In the genomic region with DNA sequence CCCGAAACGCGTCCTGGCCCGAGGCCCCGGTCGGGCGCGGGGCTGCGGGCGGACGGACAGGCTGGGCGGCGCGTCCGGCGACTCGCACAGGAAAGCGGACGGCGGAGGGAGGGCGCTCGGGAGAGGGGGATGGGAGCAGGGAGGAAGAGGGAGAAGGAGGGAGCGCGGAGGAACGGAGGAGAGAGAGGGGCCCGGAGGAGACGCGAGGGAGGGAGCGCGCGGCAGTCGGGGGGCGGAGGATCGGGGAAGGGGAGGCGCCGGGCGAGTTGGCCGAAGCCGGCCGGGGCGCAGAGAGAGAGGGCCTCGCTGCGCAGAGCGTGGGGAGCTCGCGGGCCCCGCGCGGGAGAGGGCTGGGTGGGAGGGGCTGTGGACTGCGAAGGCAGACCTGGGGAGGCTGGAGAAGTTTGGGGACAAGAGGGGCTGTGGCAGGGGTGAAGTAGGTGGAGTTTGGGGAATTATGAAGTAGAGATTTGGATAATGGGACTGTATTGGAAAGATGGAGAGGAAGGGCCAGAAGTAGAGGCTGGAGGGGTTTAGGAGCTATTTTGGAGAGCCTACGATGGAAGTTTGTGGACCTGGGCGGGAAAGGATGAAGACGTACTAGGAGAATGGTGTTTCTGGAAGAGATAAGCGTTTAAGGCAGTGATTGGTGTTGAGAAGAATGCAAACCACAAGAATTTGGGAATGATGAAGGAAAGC, we compare ENCODE assay signal across 8 mouse cellular contexts. TPM values are rescaled to one million over a fixed set of nuclear protein-coding genes. Genes with fewer than 3 reads are reported as not detected.
DNase-seq lines count a peak whose midpoint lies in the region; ATAC-seq and TF ChIP-seq lines count a peak whose summit lies in the region.

No protein-coding gene starts in this region.

- no peak for TF ChIP-seq EP300 in MEL (IDR thresholded peaks at IDR 0.05; ENCODE audit: low read depth in 1 of 2, low read length in 2 of 2)
- no peak for TF ChIP-seq EP300 in lung, postnatal 0 days (IDR thresholded peaks at IDR 0.05)

- under 1% methylated on average over 52 of the region's 54 CpGs for WGBS in forebrain, embryonic 15.5 days
- WGBS in lung, postnatal 0 days = 2% methylated on average over 46 of the region's 54 CpGs

- peak overlapping the region; percentile 62 to 67 for H3K4me3 ChIP-seq in MEL (ENCODE audit: control insufficient read depth in 1 of 2, insufficient read depth in 1 of 2, low read depth in 2 of 2, low read length in 2 of 2)
- H3K4me3 ChIP-seq in forebrain, embryonic 15.5 days = peak overlapping the region; percentile 65
- H3K4me3 ChIP-seq in layer of hippocampus, adult 2 months = peak overlapping the region; percentile 59
- H3K4me3 ChIP-seq in lung, postnatal 0 days (ENCODE audit: low read depth, low read length) = peak overlapping the region; percentile 93

- peaks cover 0 to 2% of the 10 kb centered on the region in 2 experiments; a peak in 1 of 4 replicates for H3K36me3 ChIP-seq in MEL (ENCODE audit: control insufficient read depth in 1 of 2, insufficient read depth in 2 of 2, low read length in 2 of 2)
- H3K36me3 ChIP-seq in forebrain, embryonic 15.5 days = no peaks in the 10 kb centered on the region
- no peaks in the 10 kb centered on the region for H3K36me3 ChIP-seq in lung, postnatal 0 days (ENCODE audit: insufficient read depth, low read length)

- no peaks in the 10 kb centered on the region for H3K9me3 ChIP-seq in MEL (replicated peaks; ENCODE audit: insufficient read depth, low read length)
- no peaks in the 10 kb centered on the region for H3K9me3 ChIP-seq in forebrain, embryonic 15.5 days
- no peaks in the 10 kb centered on the region for H3K9me3 ChIP-seq in lung, postnatal 0 days (ENCODE audit: low read length)

- peak; percentile 22 to 47; a peak in 2 of 4 replicates for TF ChIP-seq POLR2A in MEL (IDR thresholded peaks at IDR 0.05; ENCODE audit: control insufficient read depth in 1 of 2, insufficient read depth in 1 of 2, low read depth in 1 of 2, low read length in 2 of 2, poor library complexity in 1 of 2)

- peak; percentile 70 for ATAC-seq in forebrain, embryonic 15.5 days (replicated peaks)
- peak; percentile 75 for ATAC-seq in lung, postnatal 0 days

- H3K9ac ChIP-seq in MEL (ENCODE audit: control insufficient read depth, low read depth, low read length, poor library complexity, severe bottlenecking) = peak overlapping the region; percentile 91
- H3K9ac ChIP-seq in forebrain, embryonic 15.5 days (replicated peaks) = peak overlapping the region; percentile 88
- peak overlapping the region; percentile 86 for H3K9ac ChIP-seq in lung, postnatal 0 days (replicated peaks; ENCODE audit: low read depth)

- intact Hi-C loops in heart, postnatal 36 days (cut with DNase I) = loop anchor here (2.0 to 10.0 kb wide), 5 partner anchors 48 to 342 kb away; a partner anchor contains a TSS

- TF ChIP-seq CTCF in MEL (IDR thresholded peaks at IDR 0.05 in 2 of 3, conservative IDR thresholded peaks at IDR 0.05 in 1 of 3; ENCODE audit: control insufficient read depth in 1 of 3, insufficient read depth in 1 of 3, low read depth in 2 of 3, low read length in 3 of 3, poor library complexity in 1 of 3, severe bottlenecking in 1 of 3) = no peak
- TF ChIP-seq CTCF in layer of hippocampus, adult 2 months (conservative IDR thresholded peaks at IDR 0.05) = no peak
- no peak for TF ChIP-seq CTCF in lung, postnatal 0 days (IDR thresholded peaks at IDR 0.05)

- peaks cover 2 to 32% of the 10 kb centered on the region in 2 experiments; a peak in 3 of 4 replicates for H3K4me1 ChIP-seq in MEL (ENCODE audit: control insufficient read depth in 1 of 2, insufficient read depth in 2 of 2, low read length in 2 of 2)
- H3K4me1 ChIP-seq in forebrain, embryonic 15.5 days = peaks cover 47% of the 10 kb centered on the region
- peaks cover 20% of the 10 kb centered on the region for H3K4me1 ChIP-seq in lung, postnatal 0 days (ENCODE audit: insufficient read depth, low read depth, low read length)

- H3K27ac ChIP-seq in MEL (ENCODE audit: control insufficient read depth, low read depth, low read length) = peak overlapping the region; percentile 38
- H3K27ac ChIP-seq in forebrain, embryonic 15.5 days (replicated peaks) = peak overlapping the region; percentile 96
- peak overlapping the region; percentile 94 for H3K27ac ChIP-seq in layer of hippocampus, adult 2 months
- H3K27ac ChIP-seq in lung, postnatal 0 days (ENCODE audit: low read length) = peak overlapping the region; percentile 97

- DNase-seq in MEL (ENCODE audit: low read depth, low spot score) = peak; percentile 64
- DNase-seq in cerebellum, adult 11-12 months = peak; percentile 88
- peak; percentile 82 to 87 for DNase-seq in heart, postnatal 36 days
- peak; percentile 80 to 82 for DNase-seq in layer of hippocampus, adult 2 months (ENCODE audit: low spot score in 2 of 2)
- DNase-seq in lung, postnatal 0 days (ENCODE audit: low spot score) = peak; percentile 94
- peak; percentile 88 for DNase-seq in ovary, postnatal 36 days (ENCODE audit: low spot score)
- peak; percentile 80 for DNase-seq in urinary bladder, adult 2 months (ENCODE audit: low spot score)

- no peak for TF ChIP-seq RAD21 in MEL (IDR thresholded peaks at IDR 0.05; ENCODE audit: low read depth, low read length)

- no peaks in the 10 kb centered on the region for H3K27me3 ChIP-seq in MEL (ENCODE audit: control insufficient read depth in 1 of 2, insufficient read depth in 2 of 2, low read length in 2 of 2)
- no peaks in the 10 kb centered on the region for H3K27me3 ChIP-seq in forebrain, embryonic 15.5 days
- H3K27me3 ChIP-seq in lung, postnatal 0 days (replicated peaks; ENCODE audit: insufficient read depth, low read length) = no peaks in the 10 kb centered on the region

- H3K79me2 ChIP-seq in MEL (ENCODE audit: control insufficient read depth, insufficient read depth, low read length, poor library complexity) = peaks cover 14% of the 10 kb centered on the region

- H3K4me2 ChIP-seq in forebrain, embryonic 15.5 days (replicated peaks) = peak overlapping the region; percentile 68
- peak overlapping the region; percentile 64 for H3K4me2 ChIP-seq in lung, postnatal 0 days (replicated peaks; ENCODE audit: low read depth, low read length)

TF ChIP-seq in MEL, 35 proteins besides CTCF, POLR2A, EP300 and RAD21 (continues in another document):
- TF ChIP-seq ZNF384 (IDR thresholded peaks at IDR 0.05; ENCODE audit: low read depth, low read length) = no peak
- TF ChIP-seq MYC (IDR thresholded peaks at IDR 0.05; ENCODE audit: low read depth, low read length) = no peak
- peak; percentile 26; the same call in 1 of the 2 replicates for TF ChIP-seq ZMIZ1 (IDR thresholded peaks at IDR 0.05; ENCODE audit: low read depth, low read length)
- no peak for TF ChIP-seq SMC3 (IDR thresholded peaks at IDR 0.05; ENCODE audit: low read depth, low read length)

RNA-seq across cellular contexts. Expression of a gene that starts 0.5 kb away (rescaled TPM):
- 1.6 and 1.7 TPM in 2 replicates for total RNA-seq in MEL (2012; rRNA removed)
- 10 to 100 TPM in 1 of 2 experiments, not detected in 1; 43.2 TPM for polyA plus RNA-seq in MEL (2012; ENCODE audit: insufficient read depth in 1 of 2, insufficient read length in 2 of 2, low read depth in 1 of 2, low replicate concordance in 2 of 2, missing spikeins in 1 of 2)
- polyA plus RNA-seq in forebrain, embryonic 15.5 days (2015; fragmentation: Nextera tagmentation; extraction: Ambion mirVana) = 22.3 and 24.5 TPM in 2 replicates
- 10 to 100 TPM; 41.0 to 46.4 TPM for total RNA-seq in heart, postnatal 36 days (2021)
- 100 to 1,000 TPM; 159 to 164 TPM for total RNA-seq in layer of hippocampus, adult 2 months (2021)
- 9.6 and 11.2 TPM in 2 replicates for polyA plus RNA-seq in lung, postnatal 0 days (2015; fragmentation: Nextera tagmentation; extraction: Ambion mirVana)
- polyA plus RNA-seq in urinary bladder, adult 2 months (2012; rRNA removed) = 11.3 and 32.9 TPM in 2 replicates

RNA-seq across cellular contexts. Expression of a gene that starts 1.0 kb away (rescaled TPM):
- total RNA-seq in MEL (2012; rRNA removed) = not detected in 2 replicates
- under 1 TPM in 1 of 2 experiments, not detected in 1; 0.15 TPM for polyA plus RNA-seq in MEL (2012; ENCODE audit: insufficient read depth in 1 of 2, insufficient read length in 2 of 2, low read depth in 1 of 2, low replicate concordance in 2 of 2, missing spikeins in 1 of 2)
- not detected in 2 replicates for polyA plus RNA-seq in forebrain, embryonic 15.5 days (2015; fragmentation: Nextera tagmentation; extraction: Ambion mirVana)
- total RNA-seq in heart, postnatal 36 days (2021) = under 1 TPM in 1 of 2 experiments, not detected in 1; 0.41 TPM
- not detected for total RNA-seq in layer of hippocampus, adult 2 months (2021)
- polyA plus RNA-seq in lung, postnatal 0 days (2015; fragmentation: Nextera tagmentation; extraction: Ambion mirVana) = not detected in 2 replicates
- polyA plus RNA-seq in urinary bladder, adult 2 months (2012; rRNA removed) = not detected in 2 replicates

RNA-seq across cellular contexts. Expression of a gene that starts 12.7 kb away (rescaled TPM):
- 3.2 and 5.5 TPM in 2 replicates for total RNA-seq in MEL (2012; rRNA removed)
- polyA plus RNA-seq in MEL (2012; ENCODE audit: insufficient read depth in 1 of 2, insufficient read length in 2 of 2, low read depth in 1 of 2, low replicate concordance in 2 of 2, missing spikeins in 1 of 2) = 10 to 100 TPM in 1 of 2 experiments, not detected in 1; 12.5 TPM
- 40.1 and 44.2 TPM in 2 replicates for polyA plus RNA-seq in forebrain, embryonic 15.5 days (2015; fragmentation: Nextera tagmentation; extraction: Ambion mirVana)
- total RNA-seq in heart, postnatal 36 days (2021) = 1 to 10 TPM; 2.2 to 2.9 TPM
- 1,000 to 10,000 TPM in 1 of 2 experiments, 100 to 1,000 TPM in 1; 981 to 1,025 TPM for total RNA-seq in layer of hippocampus, adult 2 months (2021)
- 1.2 and 1.5 TPM in 2 replicates for polyA plus RNA-seq in lung, postnatal 0 days (2015; fragmentation: Nextera tagmentation; extraction: Ambion mirVana)
- polyA plus RNA-seq in urinary bladder, adult 2 months (2012; rRNA removed) = 20.8 and 23.4 TPM in 2 replicates

RNA-seq across cellular contexts. Expression of a gene that starts 15.6 kb away (rescaled TPM):
- 41.9 and 57.4 TPM in 2 replicates for total RNA-seq in MEL (2012; rRNA removed)
- polyA plus RNA-seq in MEL (2012; ENCODE audit: insufficient read depth in 1 of 2, insufficient read length in 2 of 2, low read depth in 1 of 2, low replicate concordance in 2 of 2, missing spikeins in 1 of 2) = 10 to 100 TPM in 1 of 2 experiments, not detected in 1; 62.9 TPM
- polyA plus RNA-seq in forebrain, embryonic 15.5 days (2015; fragmentation: Nextera tagmentation; extraction: Ambion mirVana) = 652 and 676 TPM in 2 replicates
- total RNA-seq in heart, postnatal 36 days (2021) = 100 to 1,000 TPM; 285 to 321 TPM
- 100 to 1,000 TPM; 295 to 339 TPM for total RNA-seq in layer of hippocampus, adult 2 months (2021)
- polyA plus RNA-seq in lung, postnatal 0 days (2015; fragmentation: Nextera tagmentation; extraction: Ambion mirVana) = 332 and 367 TPM in 2 replicates
- 214 and 229 TPM in 2 replicates for polyA plus RNA-seq in urinary bladder, adult 2 months (2012; rRNA removed)

RNA-seq across cellular contexts. Expression of a gene that starts 18.3 kb away (rescaled TPM):
- 74.1 and 91.9 TPM in 2 replicates for total RNA-seq in MEL (2012; rRNA removed)
- 100 to 1,000 TPM in 1 of 2 experiments, not detected in 1; 184 TPM for polyA plus RNA-seq in MEL (2012; ENCODE audit: insufficient read depth in 1 of 2, insufficient read length in 2 of 2, low read depth in 1 of 2, low replicate concordance in 2 of 2, missing spikeins in 1 of 2)
- polyA plus RNA-seq in forebrain, embryonic 15.5 days (2015; fragmentation: Nextera tagmentation; extraction: Ambion mirVana) = 3.2 and 4.4 TPM in 2 replicates
- total RNA-seq in heart, postnatal 36 days (2021) = 1 to 10 TPM; 2.9 to 4.2 TPM
- 1 to 10 TPM; 5.5 to 6.6 TPM for total RNA-seq in layer of hippocampus, adult 2 months (2021)
- polyA plus RNA-seq in lung, postnatal 0 days (2015; fragmentation: Nextera tagmentation; extraction: Ambion mirVana) = 24.0 and 27.8 TPM in 2 replicates
- polyA plus RNA-seq in urinary bladder, adult 2 months (2012; rRNA removed) = 17.0 and 18.2 TPM in 2 replicates

Comparison
In these comparisons a context has a peak if more than half of its experiments do, and no peak if none do; other contexts are left out.
1. Peak in every context shown above with its lines: DNase-seq, ATAC-seq, H3K4me3 ChIP-seq and H3K27ac ChIP-seq.
2. H3K27ac ChIP-seq: peak in every context shown above with its lines; median percentile 97 in lung, postnatal 0 days; 96 in forebrain, embryonic 15.5 days; 94 in layer of hippocampus, adult 2 months; 38 in MEL.